Mouse (Mus musculus): ENCODE measurements around the gene Tmem184b. TPM values are rescaled to one million over a fixed set of nuclear protein-coding genes. Genes with fewer than 3 reads are reported as not detected.

Gene Tmem184b
- total RNA-seq, 2 experiments from 2014 or later = 23.2 to 30.0 TPM

DNA sequence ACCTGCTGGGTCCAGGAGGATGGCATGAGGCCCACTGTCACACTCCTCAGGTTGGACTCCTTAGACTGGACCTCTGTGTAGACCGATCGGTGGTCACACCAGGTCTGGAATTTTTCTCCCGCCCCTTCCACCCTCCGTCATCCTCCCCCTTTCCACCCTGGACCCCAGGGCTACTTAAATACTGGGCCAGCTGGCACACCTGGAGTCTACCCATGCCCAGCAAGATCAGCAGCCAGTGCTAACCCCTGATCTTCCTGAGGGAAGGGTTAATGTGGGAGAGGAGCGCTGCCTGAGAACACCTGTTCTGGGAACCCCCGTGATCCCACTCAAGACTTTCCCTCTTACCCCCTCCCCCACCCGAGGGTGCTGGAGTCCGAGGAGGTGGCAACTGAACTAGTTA lies 54.7 kb downstream of the Tmem184b start:
- no peak for DNase-seq
- intact Hi-C loops (cut with DNase I) = no loop called here

DNA sequence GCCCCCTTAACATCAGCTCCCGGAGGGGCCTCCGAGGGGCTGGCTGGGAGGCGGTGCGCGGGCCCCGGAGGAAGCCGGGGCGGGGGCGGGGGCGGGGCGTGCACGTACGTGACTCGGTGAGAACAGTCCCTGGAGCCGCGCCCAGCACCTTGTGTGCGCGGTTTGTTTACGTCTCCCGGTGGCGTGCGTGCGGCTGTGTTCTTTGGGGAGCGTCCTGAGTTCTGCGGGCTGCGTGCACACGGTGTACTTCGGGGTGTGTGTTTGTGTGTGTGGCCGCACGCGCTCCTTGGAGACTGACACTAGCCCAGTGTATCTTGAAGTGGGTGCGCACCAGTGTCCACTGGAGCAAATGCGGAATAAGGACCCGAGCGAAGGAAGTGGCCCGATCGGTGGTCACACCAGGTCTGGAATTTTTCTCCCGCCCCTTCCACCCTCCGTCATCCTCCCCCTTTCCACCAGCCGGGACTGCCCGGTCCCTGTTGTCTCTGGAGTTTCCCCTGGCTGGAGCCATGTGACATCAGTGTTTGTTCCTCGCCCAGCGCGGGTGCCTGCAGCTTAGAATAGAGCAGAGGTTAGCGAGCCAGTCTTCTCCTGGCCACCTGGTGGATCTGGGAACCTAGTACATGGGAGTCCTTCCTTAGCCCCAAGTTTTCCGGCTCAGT lies 55.4 kb downstream of the Tmem184b start:
- peak; percentile 56 to 73 for DNase-seq
- intact Hi-C loops (cut with DNase I) = no loop called here

DNA sequence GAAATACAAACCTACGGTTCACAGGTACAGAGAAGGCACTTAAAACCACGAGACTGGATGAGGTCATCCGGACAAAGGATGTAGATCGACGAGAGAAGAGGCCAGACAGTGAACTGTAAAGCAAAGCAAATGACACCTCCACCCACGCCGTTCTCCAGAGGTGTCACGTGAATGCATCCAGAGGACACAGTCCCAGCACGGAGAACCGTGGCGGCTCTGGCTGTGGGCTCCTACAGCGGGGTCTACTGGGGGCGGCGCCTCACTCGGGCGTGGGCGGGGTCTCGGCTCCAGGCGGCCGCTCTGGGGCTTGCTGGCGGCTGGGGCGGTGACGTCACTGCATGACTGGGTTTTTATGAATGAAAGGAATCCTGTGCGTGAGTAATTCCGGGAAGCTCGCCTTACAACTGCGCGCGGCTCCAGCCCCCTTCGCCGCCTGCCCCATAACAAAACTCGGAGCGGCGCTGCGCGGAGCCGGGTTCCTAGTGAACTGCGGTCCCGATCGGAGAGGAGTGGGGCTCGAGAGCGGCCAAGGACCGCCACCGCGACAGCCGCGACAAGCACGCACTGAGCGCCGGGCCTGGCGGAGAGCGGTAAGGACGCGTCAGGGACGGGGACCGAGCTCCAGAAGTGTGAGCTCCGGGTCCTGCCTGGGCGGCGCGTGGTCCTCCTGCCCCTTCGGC lies 56.1 kb downstream of the Tmem184b start:
- intact Hi-C loops (cut with DNase I) = no loop called here
- DNase-seq = peak; percentile 81 to 83

DNA sequence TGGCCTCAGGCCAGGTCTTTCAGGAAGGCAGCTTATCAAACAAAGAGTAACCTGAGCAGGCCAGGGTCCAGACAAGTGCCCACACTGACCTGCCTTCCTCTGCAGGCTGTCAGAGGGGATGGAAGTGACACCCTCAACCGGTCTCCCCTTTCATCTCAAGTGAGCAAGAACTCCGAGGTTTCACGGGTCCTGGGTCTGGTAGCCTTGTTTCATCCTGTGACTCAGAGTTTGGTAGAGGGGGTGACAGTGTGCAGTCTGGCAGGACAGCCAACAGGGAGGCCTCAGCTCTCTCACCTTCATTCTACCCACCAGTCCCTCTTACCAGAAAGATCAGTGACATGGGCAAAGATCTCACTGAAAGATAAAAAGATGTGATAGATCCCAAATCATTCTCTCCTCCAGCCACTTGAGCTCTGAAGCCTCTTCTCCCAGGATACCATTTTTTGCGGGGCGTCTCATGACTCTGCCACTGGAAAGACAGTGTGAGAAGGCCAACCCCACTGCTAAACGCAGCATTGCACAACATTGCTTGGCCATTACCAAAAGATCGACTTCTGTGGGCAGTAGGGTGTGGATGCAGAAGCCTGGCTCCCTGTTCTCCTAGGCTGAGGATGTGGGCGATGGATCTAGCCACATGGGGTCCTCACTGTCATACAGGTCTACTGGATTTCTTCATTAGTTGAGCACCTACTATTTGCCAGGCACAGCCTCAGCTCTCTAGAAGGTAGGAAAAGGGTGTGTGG lies 57.1 kb downstream of the Tmem184b start, which contains the start of gene Maff:
Gene Maff, plus strand, starts transcription at position 571 of the 743 bp plus-strand sequence.
- DNase-seq = no peak
- intact Hi-C loops (cut with DNase I) = no loop called here

DNA sequence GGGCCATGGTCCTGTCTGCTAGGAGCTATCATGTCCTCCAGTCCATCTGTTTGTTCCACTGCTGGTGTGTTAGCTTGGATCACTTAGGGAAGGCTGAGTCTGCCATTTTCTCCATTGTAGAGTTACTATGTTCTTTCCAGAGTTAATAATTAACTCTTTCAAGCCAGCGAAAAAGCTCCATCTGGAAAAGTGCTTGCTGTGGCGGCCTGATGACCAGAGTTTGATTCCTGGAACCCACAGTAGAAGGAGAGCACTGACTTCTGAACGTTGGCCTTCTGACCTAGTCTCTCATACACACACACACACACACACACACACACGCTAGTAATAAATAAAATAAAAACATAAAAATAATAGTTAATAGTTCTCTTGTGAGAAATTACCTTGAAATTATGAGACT lies 58.7 kb downstream of the Tmem184b start:
- DNase-seq = no peak
- intact Hi-C loops (cut with DNase I) = no loop called here

DNA sequence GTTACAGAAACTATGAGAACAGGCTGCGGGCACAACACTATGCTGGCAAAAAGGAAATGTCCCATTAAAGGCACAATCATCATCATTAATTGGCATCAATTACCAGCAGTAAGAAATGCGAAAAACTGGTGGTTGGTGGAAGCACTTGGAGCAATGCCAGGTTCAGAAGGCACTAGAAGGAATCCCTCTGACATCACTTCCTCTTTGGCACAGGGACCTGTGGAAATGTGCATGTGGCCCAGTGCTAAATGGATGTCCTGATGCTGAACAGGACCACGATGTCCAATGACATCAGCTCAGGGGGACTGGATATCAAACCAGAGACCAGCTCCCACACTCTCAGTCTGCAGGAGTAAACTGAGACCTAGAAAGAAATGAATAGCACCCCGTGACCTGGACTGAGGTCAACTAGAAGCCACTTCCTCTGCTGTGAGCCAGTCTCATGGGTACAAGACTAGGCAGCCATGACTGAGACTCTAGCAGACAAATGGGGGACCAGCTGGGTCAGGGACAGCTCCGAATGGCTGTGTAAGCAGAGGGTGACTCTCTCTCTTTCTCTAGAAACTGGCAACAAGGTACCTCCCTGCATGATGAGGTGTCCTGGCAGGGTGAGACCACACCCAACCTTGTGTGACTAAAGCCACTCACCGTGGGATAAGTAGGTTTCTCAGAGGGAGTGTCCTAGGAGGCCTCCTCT lies 60.6 kb downstream of the Tmem184b start:
- no peak for DNase-seq
- intact Hi-C loops (cut with DNase I) = no loop called here

DNA sequence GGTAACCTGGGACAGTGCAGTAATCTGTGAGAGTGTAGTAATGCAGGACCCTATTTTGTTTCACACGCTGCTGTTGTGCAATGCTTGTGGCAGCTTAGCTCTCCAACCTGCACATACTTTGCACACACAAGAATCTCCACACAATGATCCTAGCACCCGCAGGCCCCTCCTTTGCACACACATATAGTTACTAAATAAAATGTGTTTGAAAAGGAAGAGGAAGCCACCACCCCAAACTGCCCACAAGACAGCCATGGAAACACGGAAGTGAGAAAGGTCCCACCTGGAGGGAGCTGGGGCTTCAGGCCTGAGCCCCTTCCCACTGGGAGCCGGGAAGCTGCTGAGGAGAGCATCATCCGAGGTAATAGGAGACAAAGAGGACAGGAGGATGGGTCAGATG lies 64.4 kb downstream of the Tmem184b start:
- intact Hi-C loops (cut with DNase I) = no loop called here
- no peak for DNase-seq

DNA sequence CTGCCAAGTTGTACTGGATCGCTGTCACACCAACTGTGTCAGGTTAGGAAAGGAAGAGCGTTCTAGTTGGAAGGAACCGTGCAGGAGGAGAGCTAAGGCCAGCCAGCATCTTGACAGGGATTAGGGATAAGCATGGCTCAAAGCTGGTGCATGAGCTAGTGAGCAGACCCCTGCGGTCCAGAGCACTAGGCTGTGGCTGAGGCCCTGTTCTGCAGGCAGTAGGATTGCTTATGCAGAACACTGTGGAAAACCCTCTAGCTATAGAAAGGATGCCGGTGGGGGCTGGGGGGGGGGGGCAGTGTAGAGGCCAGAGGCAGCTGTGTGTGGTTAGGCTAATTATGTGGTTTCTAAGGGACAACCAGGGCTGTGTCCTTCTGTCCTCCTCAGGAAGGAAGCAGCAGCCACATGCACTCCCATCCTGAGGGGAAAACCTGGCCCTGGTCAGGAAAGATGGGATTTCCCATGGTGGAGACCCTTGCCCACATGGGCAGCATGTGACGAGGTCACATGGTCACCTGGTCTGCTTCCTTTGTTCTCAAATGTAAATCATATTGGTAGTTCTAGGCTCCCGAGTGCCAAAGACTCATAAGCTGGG lies 68.2 kb downstream of the Tmem184b start:
- DNase-seq = no peak
- intact Hi-C loops (cut with DNase I) = no loop called here

DNA sequence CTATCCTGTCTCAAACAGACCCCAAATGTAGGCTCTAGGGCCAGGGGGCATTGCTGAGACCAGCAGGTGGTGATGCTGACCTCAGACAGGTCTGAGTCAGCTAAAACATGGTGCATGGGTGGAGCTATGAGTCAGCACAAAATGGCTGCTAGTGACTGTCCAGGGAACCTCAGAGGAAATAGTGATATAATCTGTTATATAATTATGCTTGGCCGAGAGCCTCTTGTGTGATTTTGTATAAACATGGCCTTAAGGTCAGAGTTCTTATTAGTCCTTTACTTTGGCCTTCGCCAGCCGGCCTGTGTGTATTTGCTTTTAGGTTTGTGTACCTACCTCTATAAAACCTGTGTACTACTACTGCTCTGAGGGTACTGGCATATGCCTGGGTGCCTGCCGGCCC lies 70.0 kb downstream of the Tmem184b start:
- intact Hi-C loops (cut with DNase I) = no loop called here

DNA sequence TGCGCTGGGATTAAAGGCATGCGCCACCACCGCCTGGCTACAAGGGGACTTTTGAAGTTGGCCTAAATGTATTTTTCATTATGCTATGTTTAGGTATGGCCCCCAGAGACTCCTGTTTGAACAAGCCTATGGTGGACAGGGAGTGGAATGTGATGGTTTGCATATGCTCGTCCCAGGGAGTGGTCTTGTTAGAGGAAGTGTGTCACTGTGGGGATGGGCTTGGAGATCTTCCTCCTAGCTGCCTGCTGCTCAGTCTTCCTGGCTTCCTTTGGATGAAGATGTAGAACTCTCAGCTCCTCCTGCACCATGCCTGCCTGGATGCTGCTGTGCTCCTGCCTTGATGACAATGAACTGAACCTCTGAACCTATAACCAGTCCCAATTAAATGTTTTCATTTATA lies 72.8 kb downstream of the Tmem184b start:
- DNase-seq = no peak
- intact Hi-C loops (cut with DNase I) = no loop called here

More for the DNA sequence above, 70.0 kb downstream of the Tmem184b start:
- DNase-seq = no peak

DNA sequence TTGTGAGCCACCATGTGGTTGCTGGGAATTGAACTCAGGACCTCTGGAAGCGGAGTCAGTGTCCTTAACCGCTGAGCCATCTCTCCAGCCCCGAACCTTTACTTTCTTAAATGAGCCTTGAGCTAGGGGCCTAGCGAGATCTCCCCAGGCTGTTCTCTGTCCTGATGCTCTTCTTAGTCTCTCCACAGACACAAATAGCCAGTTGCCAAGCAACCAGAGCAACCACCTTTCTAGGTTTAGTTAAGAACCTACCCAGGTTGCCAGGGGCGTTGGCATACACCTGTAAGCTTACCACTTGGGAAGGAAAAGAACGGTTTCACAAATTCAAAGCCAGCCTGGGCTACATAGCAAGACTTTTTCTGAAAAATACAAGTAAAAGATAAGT lies 73.4 kb downstream of the Tmem184b start:
- DNase-seq = no peak
- intact Hi-C loops (cut with DNase I) = no loop called here

DNA sequence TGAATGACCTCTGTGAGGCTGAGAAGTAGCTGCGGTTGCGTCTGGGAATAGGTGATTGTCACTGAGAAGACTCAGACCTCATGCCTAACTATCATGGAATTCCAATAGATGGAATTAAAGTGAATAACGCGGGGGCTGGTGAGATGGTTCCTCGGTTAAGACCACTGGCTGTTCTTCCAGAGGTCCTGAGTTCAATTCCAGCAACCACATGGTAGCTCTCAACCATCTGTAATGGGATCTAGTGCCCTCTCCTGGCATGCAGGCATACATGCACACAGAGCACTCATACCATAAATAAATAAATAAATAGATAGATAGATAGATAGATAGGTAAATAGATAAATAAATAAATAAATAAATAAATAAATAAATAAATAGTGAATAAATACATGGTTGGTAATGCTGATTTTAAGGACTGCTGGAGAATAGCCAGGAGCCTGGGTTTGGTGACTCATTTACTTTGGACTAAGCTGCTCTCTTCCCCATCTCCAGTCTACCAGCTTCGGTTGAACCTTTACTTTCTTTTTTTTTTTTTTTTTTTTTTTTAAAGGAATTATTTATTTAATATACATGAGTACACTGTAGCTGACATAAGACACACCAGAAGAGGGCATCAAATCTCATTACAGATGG lies 73.9 kb downstream of the Tmem184b start:
- intact Hi-C loops (cut with DNase I) = no loop called here
- no peak for DNase-seq

DNA sequence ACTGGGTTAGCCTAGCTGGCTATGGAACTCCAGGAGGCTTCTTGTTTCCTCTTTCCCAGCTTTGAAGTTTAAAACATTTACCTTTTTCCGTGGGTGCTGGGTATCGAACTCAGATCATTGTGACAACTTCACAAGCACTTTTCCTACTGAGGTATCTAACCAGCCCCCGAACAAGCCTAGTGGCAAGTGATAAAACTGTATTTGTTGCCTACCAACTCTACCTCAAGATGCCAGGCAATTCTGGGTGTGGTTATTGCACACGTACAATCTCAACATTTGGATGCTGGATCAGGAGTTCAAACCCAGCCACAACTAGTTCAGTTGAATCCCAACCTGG lies 74.5 kb downstream of the Tmem184b start:
- DNase-seq = no peak
- intact Hi-C loops (cut with DNase I) = no loop called here

DNA sequence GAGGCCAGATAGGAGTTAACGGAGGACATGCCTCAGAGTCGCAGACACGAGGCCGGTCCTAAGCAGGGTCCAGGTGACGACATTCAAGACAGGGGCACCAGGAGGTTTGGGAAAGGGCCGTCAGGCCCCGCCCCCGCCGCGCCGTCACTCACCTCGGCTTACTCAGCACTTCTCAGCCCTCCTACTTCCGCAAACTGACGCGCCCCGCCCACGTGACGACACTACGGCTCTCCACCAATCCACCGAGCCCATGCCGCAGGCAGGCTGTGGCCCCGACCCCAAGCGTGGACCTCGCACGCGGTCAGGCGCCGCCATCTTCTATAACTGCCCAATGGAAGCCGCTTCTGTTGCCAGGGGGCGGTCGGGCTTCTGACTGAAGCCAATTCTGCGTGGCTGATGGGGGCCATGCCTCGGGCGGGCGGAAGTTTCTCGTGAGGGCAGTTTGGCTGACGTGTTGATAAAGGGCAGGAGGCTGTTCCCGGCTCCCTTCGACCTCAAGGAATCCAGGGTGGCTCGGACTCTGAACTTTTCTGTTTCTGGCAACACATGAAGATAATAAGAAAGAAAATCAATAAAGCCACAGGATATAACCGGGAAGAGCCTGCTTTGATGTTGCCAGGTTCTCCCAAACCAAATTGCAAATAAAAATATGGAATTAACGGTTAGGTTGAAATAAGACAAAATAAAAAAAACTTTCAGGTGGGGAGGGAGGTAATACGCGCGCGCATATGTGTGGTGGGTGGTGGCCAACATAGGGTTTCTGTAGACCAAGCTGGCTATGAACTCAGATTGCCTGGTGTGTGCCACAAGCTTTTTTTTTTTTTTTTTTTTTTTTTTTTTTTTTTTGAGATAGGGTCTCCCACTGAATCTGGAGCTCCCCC lies 75.1 kb downstream of the Tmem184b start, which contains the start of gene Pla2g6:
Gene Pla2g6, minus strand, starts transcription at position 333 of the 881 bp plus-strand sequence.
- intact Hi-C loops (cut with DNase I) = no loop called here
- DNase-seq = peak; percentile 97 to 99

DNA sequence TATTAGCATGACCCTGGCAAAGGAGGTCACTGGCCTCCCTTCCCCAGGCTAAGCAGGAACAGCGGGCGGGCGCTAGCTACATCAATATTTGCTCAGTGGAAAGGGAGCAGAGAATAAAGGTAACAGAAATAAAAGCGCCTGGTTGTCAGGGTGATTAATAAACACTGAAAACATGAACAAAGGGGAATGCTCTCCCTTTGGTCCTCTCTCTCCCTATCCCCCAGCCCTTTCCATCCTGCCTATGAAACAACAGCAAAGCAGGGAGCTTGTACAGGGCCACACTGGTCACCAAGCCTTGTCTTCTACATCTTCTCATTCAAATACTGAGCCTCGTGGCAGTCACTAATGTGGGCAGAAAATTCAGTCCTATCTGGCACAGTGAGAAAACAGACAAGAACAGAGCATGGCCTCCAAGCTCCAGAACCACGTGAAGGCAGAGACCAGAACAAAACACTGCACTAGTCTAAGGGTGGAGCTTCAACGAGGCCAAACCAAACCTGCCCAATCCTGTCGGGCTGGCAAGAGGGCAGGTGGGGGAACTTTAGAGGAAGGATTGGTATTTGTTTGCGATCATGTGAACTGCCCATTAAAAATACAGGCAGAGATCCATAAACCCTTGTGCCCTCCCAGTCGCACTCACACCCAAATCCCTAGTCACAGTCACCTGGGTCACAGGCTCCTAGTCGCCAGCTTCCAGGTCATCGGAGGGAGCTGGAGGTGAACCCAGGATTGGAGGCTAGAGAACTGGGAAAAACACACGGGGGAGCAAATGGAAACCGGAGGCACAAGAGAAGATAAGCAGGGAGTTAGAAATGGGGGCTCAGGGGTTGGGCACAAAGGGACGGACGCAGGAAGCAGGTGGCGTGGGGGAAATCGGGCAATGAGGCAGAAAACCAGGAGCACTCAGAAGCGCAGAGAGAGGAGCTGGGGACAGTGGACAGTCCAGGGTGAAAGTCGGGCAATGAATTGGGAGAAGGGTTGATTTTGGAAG lies 76.1 kb downstream of the Tmem184b start:
- DNase-seq = no peak
- intact Hi-C loops (cut with DNase I) = no loop called here

DNA sequence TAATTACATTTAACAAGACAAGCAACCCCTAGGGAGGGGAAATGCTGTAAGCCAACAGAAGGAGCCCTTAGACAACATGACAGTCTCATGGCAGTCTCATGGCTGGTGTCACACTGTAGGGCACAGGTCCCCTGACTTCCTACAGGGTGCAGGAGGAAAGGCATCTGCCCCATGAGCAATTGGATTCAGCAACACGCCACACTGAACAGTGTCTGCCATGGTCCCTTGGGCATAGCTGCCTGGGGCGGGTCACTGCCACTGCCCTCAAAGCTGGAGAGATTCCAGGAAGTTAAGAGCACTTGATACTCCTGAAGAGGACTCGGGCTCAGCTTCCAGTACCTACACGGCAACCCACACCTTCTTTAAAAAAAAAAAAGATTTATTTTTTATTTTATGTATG lies 77.1 kb downstream of the Tmem184b start:
- intact Hi-C loops (cut with DNase I) = no loop called here

DNA sequence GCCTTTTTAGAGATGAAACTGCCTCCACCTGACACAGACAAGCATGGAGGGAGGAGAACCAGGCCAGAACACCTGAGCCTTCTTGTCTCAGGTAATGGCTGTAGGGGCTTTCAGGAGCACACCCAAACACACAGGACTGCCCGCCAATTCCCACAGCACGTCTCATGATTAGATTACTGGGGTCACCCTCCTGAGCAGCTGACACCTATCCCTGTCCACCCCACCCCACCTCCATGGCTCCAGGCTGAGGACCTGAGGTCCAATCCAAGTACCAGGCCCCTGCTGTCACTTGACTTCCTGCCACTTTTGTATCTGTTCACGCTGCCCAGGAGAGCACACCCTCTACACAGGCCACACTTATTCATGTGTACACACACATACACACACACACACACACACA lies 77.6 kb downstream of the Tmem184b start:
- intact Hi-C loops (cut with DNase I) = no loop called here
- DNase-seq = no peak

More for the DNA sequence above, 77.1 kb downstream of the Tmem184b start:
- no peak for DNase-seq

DNA sequence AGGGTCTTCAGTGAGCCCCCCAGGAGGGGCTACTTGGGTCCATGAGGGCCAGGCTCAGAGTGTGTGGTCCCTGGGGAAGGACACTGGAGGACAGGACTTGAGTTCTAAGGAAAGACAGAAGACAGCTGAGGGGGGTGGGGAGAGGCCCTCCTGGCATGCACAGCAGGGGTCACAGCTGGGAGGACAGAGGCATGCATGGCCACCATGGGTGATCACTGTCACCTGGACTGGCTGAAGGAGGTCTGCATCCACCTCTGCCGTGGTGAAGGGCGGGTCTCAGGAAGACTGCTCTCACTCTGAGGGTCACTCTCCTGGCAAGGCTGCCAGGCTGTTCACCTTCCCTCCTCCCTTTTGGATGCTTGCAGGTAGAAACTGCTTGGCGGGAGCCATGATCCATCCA lies 79.0 kb downstream of the Tmem184b start:
- intact Hi-C loops (cut with DNase I) = no loop called here
- no peak for DNase-seq

All from gastrocnemius, postnatal 36 days (tissue).